Mouse (Mus musculus): Measurements from ENCODE around the gene Trhr2.

The Trhr2 gene

DNA sequence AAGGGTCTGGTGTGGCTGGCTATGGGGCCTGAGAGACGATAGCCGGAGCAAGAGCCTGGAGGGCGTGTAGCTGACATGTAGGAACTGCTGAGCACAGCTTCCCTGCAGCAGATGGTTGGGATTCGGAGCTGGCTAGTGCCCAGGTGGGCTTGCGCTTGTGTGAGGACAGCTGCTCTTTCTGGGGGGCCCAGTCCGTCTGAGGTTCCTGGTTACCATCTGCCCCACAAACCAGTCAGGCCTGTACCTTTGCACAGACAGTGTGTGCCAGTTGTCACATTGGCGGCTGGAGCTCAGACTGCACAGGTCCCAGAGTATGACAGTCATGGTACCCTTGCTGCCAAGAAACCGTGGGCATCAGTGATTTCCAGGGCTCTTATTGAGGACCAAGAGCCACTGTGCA lies 52.7 kb downstream of the Trhr2 start:
- no peak for DNase-seq (ENCODE audit: low spot score in 2 of 2)
